Mouse (Mus musculus): ENCODE data around the gene Tubg2. TPM values are rescaled to one million over a fixed set of nuclear protein-coding genes. Genes with fewer than 3 reads are reported as not detected.

Tubg2 gene
- polyA plus RNA-seq, 1 experiment from 2014 or later, result 0.12 TPM

GRCm38 (mm10) chr11:101174389-101174745 lies 18.7 kb downstream of the Tubg2 start:
- peaks cover 83% of the 10 kb centered on the region for H3K27me3 ChIP-seq (ENCODE audit: insufficient read depth, low read length)
- peak overlapping the region; percentile 72 for H3K4me2 ChIP-seq (ENCODE audit: low read depth, low read length)
- H3K27ac ChIP-seq (ENCODE audit: low read depth), result no peak overlapping the region
- TF ChIP-seq EP300 (IDR thresholded peaks at IDR 0.05; ENCODE audit: low read depth) (no peak), CTCF (IDR thresholded peaks at IDR 0.05; ENCODE audit: low read depth) (no peak)
- H3K4me1 ChIP-seq (ENCODE audit: insufficient read depth), result peaks cover 48% of the 10 kb centered on the region
- H3K9me3 ChIP-seq (ENCODE audit: low read length), result no peaks in the 10 kb centered on the region
- H3K4me3 ChIP-seq (ENCODE audit: low read depth, low read length), result peak overlapping the region; percentile 40
- ATAC-seq (no peak), DNase-seq (no peak)
- H3K36me3 ChIP-seq (replicated peaks; ENCODE audit: insufficient read depth, low read length), result no peaks in the 10 kb centered on the region
- H3K9ac ChIP-seq (replicated peaks), result peak overlapping the region; percentile 44; the same call in 1 of the 2 replicates
- 40% methylated on average over 9 of the region's 9 CpGs for WGBS (ENCODE audit: insufficient replicate concordance)

DNA sequence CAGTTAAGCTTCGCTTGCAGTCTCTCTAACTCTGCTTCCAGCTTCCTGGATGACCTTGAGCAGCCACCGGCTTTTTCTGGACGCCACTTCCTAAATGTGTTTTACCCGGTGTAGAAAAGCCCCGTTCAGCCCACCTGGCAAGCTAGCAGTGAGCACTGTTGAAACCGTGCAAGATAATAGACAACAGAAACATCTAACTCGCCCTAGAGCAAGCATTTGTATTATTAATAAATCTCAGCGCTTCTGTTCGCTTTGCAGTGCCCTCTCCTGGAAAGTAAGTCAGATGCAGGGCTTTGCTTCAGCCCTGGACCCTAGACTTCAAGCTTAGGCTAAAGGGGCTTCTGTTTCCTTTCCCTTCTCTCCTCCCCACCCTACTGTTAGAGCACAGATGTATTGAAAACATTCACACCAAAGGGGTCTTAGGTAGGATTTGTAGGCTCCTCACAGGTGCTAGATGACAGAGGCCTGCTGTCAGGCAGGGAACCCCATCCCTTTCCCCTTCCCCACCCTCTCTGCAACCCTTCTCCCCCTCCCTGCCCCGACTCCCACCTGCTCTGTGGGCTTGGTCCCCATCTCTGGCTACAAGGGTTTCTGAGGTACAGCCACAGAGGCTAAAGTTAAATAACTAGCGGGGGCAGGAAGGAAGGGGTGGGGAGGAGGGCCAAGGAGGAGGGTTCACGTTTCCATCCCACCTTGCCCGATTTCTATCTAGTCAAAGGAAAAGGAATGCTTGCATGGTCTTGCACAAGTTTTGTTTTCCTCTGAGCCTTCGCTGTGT lies 19.3 kb downstream of the Tubg2 start, which contains the start of gene Ccr10:
TSS of gene Ccr10 (minus strand) at position 593 of the 778 bp plus-strand sequence.
- peak within 1 kb of the TSS; percentile 44; the same call in 1 of the 2 replicates for H3K9ac ChIP-seq (replicated peaks)
- H3K27ac ChIP-seq (ENCODE audit: low read depth), result no peak within 1 kb of the TSS
- H3K27me3 ChIP-seq (ENCODE audit: insufficient read depth, low read length), result peaks cover 76% of the 10 kb centered on the region
- ATAC-seq, result no peak
- peak within 1 kb of the TSS; percentile 40 for H3K4me3 ChIP-seq (ENCODE audit: low read depth, low read length)
- H3K4me1 ChIP-seq (ENCODE audit: insufficient read depth), result peaks cover 43% of the 10 kb centered on the region
- TF ChIP-seq EP300 (IDR thresholded peaks at IDR 0.05; ENCODE audit: low read depth) (no peak), CTCF (IDR thresholded peaks at IDR 0.05; ENCODE audit: low read depth) (peak; percentile 46)
- peak within 1 kb of the TSS; percentile 72 for H3K4me2 ChIP-seq (ENCODE audit: low read depth, low read length)
- 23% methylated on average over 14 of the region's 14 CpGs for WGBS (ENCODE audit: insufficient replicate concordance)
- H3K9me3 ChIP-seq (ENCODE audit: low read length), result no peaks in the 10 kb centered on the region
- DNase-seq, result no peak
- H3K36me3 ChIP-seq (replicated peaks; ENCODE audit: insufficient read depth, low read length), result no peaks in the 10 kb centered on the region

DNA sequence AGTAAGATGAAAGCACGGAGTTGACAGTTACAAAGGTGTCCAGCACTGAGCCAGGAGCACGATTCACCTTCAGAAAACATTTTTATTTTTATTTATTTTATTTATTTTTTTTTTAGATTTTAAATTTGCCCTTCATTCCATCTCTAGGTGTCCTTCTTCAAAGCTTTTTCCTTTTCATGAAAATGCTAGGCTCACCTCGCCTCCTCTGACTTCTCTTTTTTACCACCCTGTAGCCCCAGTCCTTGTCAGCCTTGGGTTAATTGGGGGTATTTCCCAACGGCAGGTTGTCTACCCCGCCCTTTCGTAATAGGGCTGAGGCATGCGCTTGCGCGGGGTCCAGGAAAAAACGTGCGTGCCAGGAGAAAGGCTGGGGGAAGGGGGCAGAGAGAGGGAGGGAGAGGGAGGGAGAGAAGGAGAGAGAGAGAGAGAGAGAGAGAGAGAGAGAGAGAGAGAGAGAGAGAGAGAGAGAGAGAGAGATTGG lies 20.0 kb downstream of the Tubg2 start:
- peak overlapping the region; percentile 59 for H3K4me2 ChIP-seq (ENCODE audit: low read depth, low read length)
- WGBS (ENCODE audit: insufficient replicate concordance), result 8% methylated on average over 11 of the region's 11 CpGs
- H3K27me3 ChIP-seq (ENCODE audit: insufficient read depth, low read length), result peaks cover 70% of the 10 kb centered on the region
- DNase-seq (no peak), ATAC-seq (no peak)
- H3K4me1 ChIP-seq (ENCODE audit: insufficient read depth), result peaks cover 38% of the 10 kb centered on the region
- no peaks in the 10 kb centered on the region for H3K9me3 ChIP-seq (ENCODE audit: low read length)
- TF ChIP-seq EP300 (IDR thresholded peaks at IDR 0.05; ENCODE audit: low read depth), result no peak
- TF ChIP-seq CTCF (IDR thresholded peaks at IDR 0.05; ENCODE audit: low read depth), result no peak
- H3K36me3 ChIP-seq (replicated peaks; ENCODE audit: insufficient read depth, low read length), result no peaks in the 10 kb centered on the region
- no peak overlapping the region for H3K9ac ChIP-seq (replicated peaks)
- H3K4me3 ChIP-seq (ENCODE audit: low read depth, low read length), result peak overlapping the region; percentile 13; the same call in 1 of the 2 replicates
- no peak overlapping the region for H3K27ac ChIP-seq (ENCODE audit: low read depth)

GRCm38 (mm10) chr11:101176117-101176691 lies 20.5 kb downstream of the Tubg2 start:
- H3K27me3 ChIP-seq (ENCODE audit: insufficient read depth, low read length), result peaks cover 65% of the 10 kb centered on the region
- H3K4me2 ChIP-seq (ENCODE audit: low read depth, low read length), result peak overlapping the region; percentile 59
- H3K4me3 ChIP-seq (ENCODE audit: low read depth, low read length), result peak overlapping the region; percentile 13; the same call in 1 of the 2 replicates
- peaks cover 40% of the 10 kb centered on the region for H3K4me1 ChIP-seq (ENCODE audit: insufficient read depth)
- no peak for ATAC-seq
- no peak overlapping the region for H3K27ac ChIP-seq (ENCODE audit: low read depth)
- peak overlapping the region; percentile 7; the same call in 1 of the 2 replicates for H3K9ac ChIP-seq (replicated peaks)
- WGBS (ENCODE audit: insufficient replicate concordance), result 2% methylated on average over 24 of the region's 25 CpGs
- TF ChIP-seq EP300 (IDR thresholded peaks at IDR 0.05; ENCODE audit: low read depth) (no peak), CTCF (IDR thresholded peaks at IDR 0.05; ENCODE audit: low read depth) (peak; percentile 35; the same call in 1 of the 2 replicates)
- H3K36me3 ChIP-seq (replicated peaks; ENCODE audit: insufficient read depth, low read length), result no peaks in the 10 kb centered on the region
- no peaks in the 10 kb centered on the region for H3K9me3 ChIP-seq (ENCODE audit: low read length)
- DNase-seq, result no peak

DNA sequence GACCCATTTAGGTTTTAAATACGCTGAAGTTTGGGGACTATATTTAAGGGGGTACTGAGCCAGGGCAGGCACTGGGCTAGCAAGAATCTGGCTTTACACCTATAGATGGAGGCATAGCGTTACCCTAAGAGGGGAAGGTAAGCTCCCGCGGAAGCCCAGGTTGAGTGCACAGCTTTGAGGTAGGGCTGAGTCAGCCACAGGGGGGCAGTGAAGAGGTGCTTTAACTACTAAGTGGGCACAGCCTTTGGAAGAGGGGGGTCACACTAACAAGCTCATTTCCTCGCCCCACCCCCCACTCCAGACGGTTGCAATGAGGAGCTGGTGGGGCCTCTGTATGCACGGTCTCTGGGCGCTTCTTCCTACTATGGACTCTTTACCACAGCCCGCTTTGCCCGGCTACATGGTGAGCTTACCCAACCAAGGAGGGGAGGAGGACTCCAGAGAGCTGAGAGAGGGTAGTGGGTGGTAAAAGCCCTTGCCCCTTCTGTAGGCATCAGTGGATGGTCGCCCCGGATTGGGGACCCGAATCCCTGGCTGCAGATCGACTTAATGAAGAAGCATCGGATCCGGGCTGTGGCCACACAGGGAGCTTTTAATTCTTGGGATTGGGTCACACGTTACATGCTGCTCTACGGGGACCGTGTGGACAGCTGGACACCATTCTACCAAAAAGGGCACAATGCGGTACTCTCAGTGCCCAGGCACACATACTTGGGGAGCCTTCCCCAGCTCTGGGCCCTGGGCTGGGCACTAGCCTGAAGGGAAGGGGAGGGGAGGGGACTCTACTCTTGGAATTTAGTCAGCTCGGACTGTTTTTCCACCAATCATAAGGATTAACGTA lies 21.4 kb downstream of the Tubg2 start:
- H3K9me3 ChIP-seq (ENCODE audit: low read length), result no peaks in the 10 kb centered on the region
- no peaks in the 10 kb centered on the region for H3K36me3 ChIP-seq (replicated peaks; ENCODE audit: insufficient read depth, low read length)
- ATAC-seq, result no peak
- TF ChIP-seq CTCF (IDR thresholded peaks at IDR 0.05; ENCODE audit: low read depth), result peak; percentile 63
- no peak for TF ChIP-seq EP300 (IDR thresholded peaks at IDR 0.05; ENCODE audit: low read depth)
- peak; percentile 67 for DNase-seq
- peaks cover 34% of the 10 kb centered on the region for H3K4me1 ChIP-seq (ENCODE audit: insufficient read depth)
- peaks cover 57% of the 10 kb centered on the region for H3K27me3 ChIP-seq (ENCODE audit: insufficient read depth, low read length)
- no peak overlapping the region for H3K27ac ChIP-seq (ENCODE audit: low read depth)
- no peak overlapping the region for H3K4me3 ChIP-seq (ENCODE audit: low read depth, low read length)
- H3K4me2 ChIP-seq (ENCODE audit: low read depth, low read length), result no peak overlapping the region
- 37% methylated on average over 22 of the region's 22 CpGs for WGBS (ENCODE audit: insufficient replicate concordance)
- H3K9ac ChIP-seq (replicated peaks), result no peak overlapping the region

All from liver, postnatal 0 days (tissue).